Mouse (Mus musculus): ENCODE data around the gene Lrrc51. TPM values are rescaled to one million over a fixed set of nuclear protein-coding genes. Genes with fewer than 3 reads are reported as not detected.
"Not testable (repeated sequence)": the region's sequence is repeated elsewhere in the genome, so short reads cannot be mapped to it uniquely, and the experiment has no call there.

Gene Lrrc51
- polyA plus RNA-seq, 1 experiment, result 3.4 TPM

DNA sequence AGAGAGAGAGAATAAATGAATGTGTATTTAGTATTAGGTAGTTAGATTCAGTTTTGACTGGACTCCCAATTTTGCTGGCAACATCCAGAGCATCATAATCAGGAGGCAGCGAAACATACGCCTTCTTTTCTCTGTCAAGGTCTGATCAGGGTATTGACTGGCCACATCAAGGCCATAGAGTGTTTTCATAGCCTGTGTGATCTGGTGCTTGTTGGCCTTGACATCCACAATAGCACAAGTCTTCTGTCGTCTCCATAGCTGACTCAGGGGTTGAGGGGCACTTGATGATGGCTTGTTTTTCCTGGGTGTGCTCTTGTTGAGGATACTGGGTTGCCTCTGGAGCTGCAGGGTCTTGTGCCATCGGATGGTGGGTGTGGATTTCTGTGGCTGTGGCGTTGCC is 23.2 kb upstream of the Lrrc51 start:
- TF ChIP-seq CTCF (IDR thresholded peaks at IDR 0.05; ENCODE audit: extremely low read depth, insufficient read length, insufficient replicate concordance, low read depth, low read length) (no peak), POLR2A (IDR thresholded peaks at IDR 0.05; ENCODE audit: low read depth, low read length) (no peak)
- Histone ChIP-seq H3K4me3 (ENCODE audit: low read depth, low read length) (no peak overlapping the region), H3K36me3 (ENCODE audit: control insufficient read depth, insufficient read depth, low read length) (no peaks in the 10 kb centered on the region), H3K27ac (ENCODE audit: insufficient read depth, low read depth, low read length) (no peak overlapping the region), H3K27me3 (ENCODE audit: control insufficient read depth, insufficient read depth, low read length) (no peaks in the 10 kb centered on the region), H3K4me1 (ENCODE audit: control insufficient read depth, insufficient read depth, insufficient read length, low read length) (no peaks in the 10 kb centered on the region)
- 95% methylated on average over 5 of the region's 5 CpGs for WGBS

DNA sequence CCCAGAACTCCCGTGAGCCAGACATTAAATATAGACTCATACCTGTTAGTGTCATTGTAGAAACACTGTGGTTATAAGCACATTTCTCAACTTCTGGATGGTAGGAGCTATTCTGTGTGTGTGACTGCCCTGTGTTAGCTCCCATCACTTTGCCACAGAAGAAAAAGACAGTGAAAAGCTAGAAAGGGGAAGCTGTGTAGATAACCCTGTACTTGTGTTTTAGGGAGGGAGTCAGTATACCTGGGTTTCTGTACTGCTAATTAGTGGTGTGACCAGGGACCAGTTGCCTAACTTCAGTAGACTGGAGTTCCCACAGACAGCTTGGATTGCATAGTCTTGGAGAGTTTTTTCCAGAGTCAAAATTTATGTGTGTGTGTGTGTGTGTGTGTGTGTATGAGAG is 22.8 kb upstream of the Lrrc51 start:
- Histone ChIP-seq H3K4me1 (ENCODE audit: control insufficient read depth, insufficient read depth, insufficient read length, low read length) (no peaks in the 10 kb centered on the region), H3K27ac (ENCODE audit: insufficient read depth, low read depth, low read length) (no peak overlapping the region), H3K27me3 (ENCODE audit: control insufficient read depth, insufficient read depth, low read length) (no peaks in the 10 kb centered on the region), H3K4me3 (ENCODE audit: low read depth, low read length) (no peak overlapping the region), H3K36me3 (ENCODE audit: control insufficient read depth, insufficient read depth, low read length) (no peaks in the 10 kb centered on the region)
- TF ChIP-seq CTCF (IDR thresholded peaks at IDR 0.05; ENCODE audit: extremely low read depth, insufficient read length, insufficient replicate concordance, low read depth, low read length) (no peak), POLR2A (IDR thresholded peaks at IDR 0.05; ENCODE audit: low read depth, low read length) (no peak)
- WGBS, result 68% methylated on average over 1 of the region's 1 CpGs

DNA sequence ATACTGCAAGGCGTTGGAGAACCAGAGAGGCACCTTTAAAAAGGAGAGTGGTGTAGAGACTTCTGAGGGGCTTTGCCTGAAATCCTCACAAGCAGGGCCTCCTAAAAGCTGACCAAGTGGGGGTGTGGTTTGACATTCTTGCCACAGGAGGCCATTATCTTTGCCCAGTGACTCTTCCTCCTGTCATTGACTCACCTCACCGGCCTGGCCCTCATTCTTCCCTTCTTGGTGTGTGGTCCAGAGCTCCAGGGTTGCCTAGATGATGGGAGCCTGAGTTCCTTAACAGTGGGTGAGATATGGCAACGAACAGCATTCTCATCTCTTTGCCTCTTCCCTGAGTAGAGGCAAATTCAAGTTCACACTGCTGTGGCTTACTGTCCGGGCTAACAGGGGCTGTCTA is 22.2 kb upstream of the Lrrc51 start:
- 79% methylated on average over 4 of the region's 4 CpGs for WGBS
- no peaks in the 10 kb centered on the region for H3K27me3 ChIP-seq (ENCODE audit: control insufficient read depth, insufficient read depth, low read length)
- no peaks in the 10 kb centered on the region for H3K4me1 ChIP-seq (ENCODE audit: control insufficient read depth, insufficient read depth, insufficient read length, low read length)
- H3K4me3 ChIP-seq (ENCODE audit: low read depth, low read length), result no peak overlapping the region
- H3K27ac ChIP-seq (ENCODE audit: insufficient read depth, low read depth, low read length), result no peak overlapping the region
- H3K36me3 ChIP-seq (ENCODE audit: control insufficient read depth, insufficient read depth, low read length), result no peaks in the 10 kb centered on the region
- TF ChIP-seq POLR2A (IDR thresholded peaks at IDR 0.05; ENCODE audit: low read depth, low read length) (no peak), CTCF (IDR thresholded peaks at IDR 0.05; ENCODE audit: extremely low read depth, insufficient read length, insufficient replicate concordance, low read depth, low read length) (no peak)

DNA sequence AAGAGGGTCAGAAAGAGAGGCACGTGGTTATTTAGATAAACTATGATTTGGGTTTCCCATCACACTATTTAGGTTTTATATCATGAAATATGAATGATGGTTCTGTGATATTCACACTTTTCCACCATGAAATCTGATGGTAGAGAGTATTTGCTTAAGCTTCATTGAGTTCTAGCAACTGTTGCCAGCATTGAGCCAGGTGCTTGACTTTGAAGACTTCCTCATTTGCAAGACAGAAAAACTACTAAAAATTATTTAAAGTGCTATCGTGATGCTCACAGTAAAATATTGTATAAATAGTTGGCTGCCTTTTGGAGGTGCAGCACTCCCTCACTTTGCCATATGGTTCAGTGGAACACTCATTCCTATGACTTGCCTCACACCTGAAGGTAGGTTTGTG is 21.6 kb upstream of the Lrrc51 start:
- WGBS, result 82% methylated on average over 2 of the region's 2 CpGs
- no peaks in the 10 kb centered on the region for H3K36me3 ChIP-seq (ENCODE audit: control insufficient read depth, insufficient read depth, low read length)
- no peaks in the 10 kb centered on the region for H3K4me1 ChIP-seq (ENCODE audit: control insufficient read depth, insufficient read depth, insufficient read length, low read length)
- no peak overlapping the region for H3K4me3 ChIP-seq (ENCODE audit: low read depth, low read length)
- H3K27ac ChIP-seq (ENCODE audit: insufficient read depth, low read depth, low read length), result no peak overlapping the region
- H3K27me3 ChIP-seq (ENCODE audit: control insufficient read depth, insufficient read depth, low read length), result no peaks in the 10 kb centered on the region
- TF ChIP-seq POLR2A (IDR thresholded peaks at IDR 0.05; ENCODE audit: low read depth, low read length), result no peak
- TF ChIP-seq CTCF (IDR thresholded peaks at IDR 0.05; ENCODE audit: extremely low read depth, insufficient read length, insufficient replicate concordance, low read depth, low read length), result no peak

DNA sequence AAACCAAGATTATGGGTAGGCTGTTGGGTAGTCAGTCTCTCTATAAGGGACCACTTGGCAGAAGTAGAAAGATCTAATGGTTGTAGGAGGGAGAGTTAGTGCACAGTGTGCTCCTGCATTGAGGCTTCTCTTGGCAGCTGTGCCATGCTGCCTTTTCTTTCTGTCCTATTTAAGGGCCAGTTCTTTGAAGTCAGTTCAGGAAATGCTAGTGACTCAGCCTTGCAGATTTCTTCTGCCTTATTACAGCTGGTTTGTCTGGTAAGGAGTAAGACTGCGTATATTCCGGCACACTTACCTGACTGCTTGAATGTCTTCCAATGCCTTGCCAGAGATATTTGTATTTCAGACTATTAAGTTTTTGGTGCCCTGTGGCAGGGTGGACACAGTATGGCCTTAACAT is 20.5 kb upstream of the Lrrc51 start:
- H3K4me1 ChIP-seq (ENCODE audit: control insufficient read depth, insufficient read depth, insufficient read length, low read length), result no peaks in the 10 kb centered on the region
- no peak for TF ChIP-seq POLR2A (IDR thresholded peaks at IDR 0.05; ENCODE audit: low read depth, low read length)
- no peak for TF ChIP-seq CTCF (IDR thresholded peaks at IDR 0.05; ENCODE audit: extremely low read depth, insufficient read length, insufficient replicate concordance, low read depth, low read length)
- whole genome bisulfite sequencing, result 92% methylated on average over 2 of the region's 2 CpGs

DNA sequence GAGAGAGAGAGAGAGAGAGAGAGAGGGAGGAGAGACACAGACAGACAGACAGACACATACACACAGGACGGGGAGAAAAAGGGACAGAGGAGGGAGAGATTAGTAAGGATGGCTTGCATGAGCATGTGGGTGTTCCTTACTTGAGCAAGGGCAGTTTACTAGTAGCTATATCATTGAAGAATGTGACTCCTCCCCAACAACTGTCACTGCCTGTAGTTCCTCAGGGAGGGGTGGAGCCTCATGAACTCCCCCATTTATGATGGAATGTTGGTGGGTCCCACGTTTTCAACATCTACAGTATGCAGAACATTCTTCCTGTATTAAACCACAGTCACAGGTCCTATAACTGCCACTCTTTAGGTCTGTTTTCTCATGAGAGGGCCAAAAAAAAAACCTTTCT is 18.4 kb upstream of the Lrrc51 start:
- Histone ChIP-seq H3K4me1 (ENCODE audit: control insufficient read depth, insufficient read depth, insufficient read length, low read length) (no peaks in the 10 kb centered on the region), H3K27me3 (ENCODE audit: control insufficient read depth, insufficient read depth, low read length) (no peaks in the 10 kb centered on the region), H3K27ac (ENCODE audit: insufficient read depth, low read depth, low read length) (no peak overlapping the region), H3K4me3 (ENCODE audit: low read depth, low read length) (no peak overlapping the region), H3K36me3 (ENCODE audit: control insufficient read depth, insufficient read depth, low read length) (no peaks in the 10 kb centered on the region)
- 52% methylated on average over 2 of the region's 2 CpGs for WGBS
- TF ChIP-seq CTCF (IDR thresholded peaks at IDR 0.05; ENCODE audit: extremely low read depth, insufficient read length, insufficient replicate concordance, low read depth, low read length) (no peak), POLR2A (IDR thresholded peaks at IDR 0.05; ENCODE audit: low read depth, low read length) (no peak)

More for the DNA sequence above, 20.5 kb upstream of the Lrrc51 start:
- Histone ChIP-seq H3K27ac (ENCODE audit: insufficient read depth, low read depth, low read length) (no peak overlapping the region), H3K36me3 (ENCODE audit: control insufficient read depth, insufficient read depth, low read length) (no peaks in the 10 kb centered on the region), H3K27me3 (ENCODE audit: control insufficient read depth, insufficient read depth, low read length) (no peaks in the 10 kb centered on the region), H3K4me3 (ENCODE audit: low read depth, low read length) (no peak overlapping the region)

DNA sequence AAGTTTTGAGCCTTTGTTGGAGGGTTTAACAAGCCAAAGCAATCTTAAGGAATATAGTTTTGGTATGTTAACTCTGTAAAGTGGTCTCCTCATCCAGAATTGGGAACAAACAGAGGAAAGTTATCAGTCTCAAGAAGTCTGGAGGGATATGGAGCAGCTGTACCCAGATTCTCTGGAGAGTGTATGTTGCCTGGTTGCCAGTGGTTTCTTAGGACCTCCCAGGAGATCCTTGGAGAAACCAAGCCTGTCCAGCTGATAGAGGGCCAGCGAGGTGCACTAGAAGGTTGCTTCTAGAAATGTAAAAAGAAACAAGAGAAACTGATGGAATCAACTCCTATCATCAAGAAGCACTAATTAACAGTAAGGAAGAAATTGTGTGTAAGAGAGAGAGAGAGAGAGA is 18.0 kb upstream of the Lrrc51 start:
- WGBS, result 81% methylated on average over 1 of the region's 1 CpGs
- no peaks in the 10 kb centered on the region for H3K36me3 ChIP-seq (ENCODE audit: control insufficient read depth, insufficient read depth, low read length)
- no peaks in the 10 kb centered on the region for H3K27me3 ChIP-seq (ENCODE audit: control insufficient read depth, insufficient read depth, low read length)
- H3K4me1 ChIP-seq (ENCODE audit: control insufficient read depth, insufficient read depth, insufficient read length, low read length), result no peaks in the 10 kb centered on the region
- H3K4me3 ChIP-seq (ENCODE audit: low read depth, low read length), result no peak overlapping the region
- H3K27ac ChIP-seq (ENCODE audit: insufficient read depth, low read depth, low read length), result no peak overlapping the region
- no peak for TF ChIP-seq POLR2A (IDR thresholded peaks at IDR 0.05; ENCODE audit: low read depth, low read length)
- TF ChIP-seq CTCF (IDR thresholded peaks at IDR 0.05; ENCODE audit: extremely low read depth, insufficient read length, insufficient replicate concordance, low read depth, low read length), result no peak

DNA sequence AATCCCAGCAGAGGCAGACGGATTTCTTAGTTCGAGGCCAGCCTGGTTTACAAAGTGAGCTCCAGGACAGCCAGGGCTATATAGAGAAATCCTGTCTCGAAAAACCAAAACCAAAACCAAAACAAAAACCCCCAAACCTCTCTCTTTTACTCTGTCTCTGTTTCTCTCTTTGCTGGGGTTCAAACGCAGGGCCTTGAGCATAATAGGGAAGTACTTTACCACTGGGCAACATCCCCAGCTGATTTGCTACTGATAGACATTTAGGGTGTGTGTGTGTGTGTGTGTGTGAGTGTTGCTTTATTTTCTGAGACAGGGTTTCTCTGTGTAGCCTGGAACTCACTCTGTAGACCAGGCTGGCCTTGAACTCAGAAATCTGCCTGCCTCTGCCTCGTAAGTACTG is 15.3 kb upstream of the Lrrc51 start:
- H3K27ac ChIP-seq (ENCODE audit: insufficient read depth, low read depth, low read length), result not testable (repeated sequence)
- WGBS, result 67% methylated on average over 5 of the region's 5 CpGs

More for the DNA sequence above, 15.3 kb upstream of the Lrrc51 start:
- not testable (repeated sequence) for H3K36me3 ChIP-seq (ENCODE audit: control insufficient read depth, insufficient read depth, low read length); H3K4me1 ChIP-seq (ENCODE audit: control insufficient read depth, insufficient read depth, insufficient read length, low read length); H3K27me3 ChIP-seq (ENCODE audit: control insufficient read depth, insufficient read depth, low read length); H3K4me3 ChIP-seq (ENCODE audit: low read depth, low read length)
